Mouse (Mus musculus): ENCODE data around the gene Lrrc27.

GRCm38 (mm10) chr7:139282037-139282436, 69.2 kb downstream of the Lrrc27 start:
- no peak for TF ChIP-seq CTCF (IDR thresholded peaks at IDR 0.05; ENCODE audit: borderline replicate concordance, extremely low read depth, insufficient read depth, insufficient read length)
- no peak for TF ChIP-seq POLR2A (IDR thresholded peaks at IDR 0.05; ENCODE audit: borderline replicate concordance, extremely low read depth, insufficient read depth, insufficient read length, poor library complexity, severe bottlenecking)
